Mouse (Mus musculus): ENCODE data around the gene Sppl3.
A peak's percentile ranks its signal among the peaks of the same experiment; 100 is the strongest.
"Not testable (repeated sequence)": the region's sequence is repeated elsewhere in the genome, so short reads cannot be mapped to it uniquely, and the experiment has no call there.

The Sppl3 gene

DNA sequence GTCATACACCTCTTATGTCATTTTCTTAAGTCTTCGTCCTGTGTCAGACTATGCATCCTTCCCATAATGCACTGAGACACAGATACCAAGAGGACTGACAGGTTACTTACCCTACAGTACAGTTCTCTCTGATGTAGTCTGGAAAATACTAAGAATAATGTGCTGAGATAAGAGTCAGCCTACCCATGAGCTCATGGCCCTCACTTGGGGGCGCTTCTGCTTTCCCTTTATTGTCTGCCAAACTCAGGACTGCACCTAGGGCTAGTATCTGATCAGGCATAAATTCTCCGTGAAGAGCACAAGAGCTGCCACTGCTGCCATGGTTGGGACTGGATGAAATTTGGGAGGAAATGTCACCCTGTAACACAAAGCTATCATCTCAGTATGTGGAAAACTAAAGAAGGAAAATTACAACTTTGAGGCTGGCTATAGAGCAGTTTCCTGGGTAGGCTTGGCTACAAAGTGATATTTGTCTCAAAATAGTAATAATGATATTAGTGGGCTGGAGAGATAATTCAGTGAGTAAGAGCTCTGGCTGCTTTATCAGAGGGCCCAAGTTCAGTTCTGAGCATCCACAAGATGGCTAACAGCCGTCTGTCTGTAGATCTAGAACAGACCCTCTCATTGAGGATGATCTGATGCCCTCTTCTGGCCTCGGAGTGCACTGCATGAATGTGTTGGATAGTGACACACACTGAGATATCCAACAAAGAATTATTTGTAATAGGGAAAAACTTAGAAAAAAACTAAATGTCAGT lies 65.4 kb downstream of the Sppl3 start:
- peak; percentile 70 for DNase-seq

DNA sequence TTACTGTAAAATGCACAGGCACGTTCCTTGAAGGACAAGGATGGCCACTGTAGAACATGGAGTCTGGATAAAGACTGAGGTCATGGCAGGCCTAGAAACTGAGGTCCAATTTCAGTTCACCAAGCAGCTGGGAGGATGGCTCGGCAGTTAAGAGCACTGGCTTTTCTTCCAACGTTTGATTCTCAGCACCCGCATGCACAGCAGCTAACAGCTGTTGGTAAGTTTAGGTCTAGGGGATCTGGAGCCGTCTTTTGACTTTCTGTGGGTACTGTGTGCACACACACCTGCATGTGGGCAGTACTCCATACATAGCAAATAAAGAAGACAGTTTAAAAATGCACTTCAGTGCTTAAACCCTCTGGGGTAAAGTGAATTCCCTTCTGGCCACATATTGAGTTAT lies 70.7 kb downstream of the Sppl3 start:
- no peak for DNase-seq

DNA sequence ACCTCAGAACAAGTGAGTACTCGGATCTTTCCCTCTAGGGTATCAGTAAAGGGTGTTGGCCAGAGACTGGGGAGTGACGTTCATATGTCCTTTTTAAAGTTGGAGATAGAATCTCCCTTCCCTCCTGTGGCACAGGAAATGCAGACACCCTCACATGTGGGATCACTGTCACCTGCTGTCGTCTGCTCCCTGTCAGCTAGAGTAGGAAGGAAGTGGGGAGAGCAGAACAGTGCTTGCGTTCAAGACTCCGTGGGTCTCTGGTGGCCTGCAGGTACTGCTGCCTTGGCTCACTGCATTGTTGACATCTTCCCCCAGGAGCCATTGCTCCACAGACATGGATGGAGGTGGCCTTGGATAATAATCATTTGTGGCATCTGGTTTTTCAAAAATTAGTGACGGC lies 72.6 kb downstream of the Sppl3 start:
- no peak for DNase-seq

GRCm38 (mm10) chr5:115085675-115086074 lies 74.7 kb downstream of the Sppl3 start:
- DNase-seq = no peak

GRCm38 (mm10) chr5:115089592-115090268 lies 78.8 kb downstream of the Sppl3 start:
- DNase-seq = no peak

DNA sequence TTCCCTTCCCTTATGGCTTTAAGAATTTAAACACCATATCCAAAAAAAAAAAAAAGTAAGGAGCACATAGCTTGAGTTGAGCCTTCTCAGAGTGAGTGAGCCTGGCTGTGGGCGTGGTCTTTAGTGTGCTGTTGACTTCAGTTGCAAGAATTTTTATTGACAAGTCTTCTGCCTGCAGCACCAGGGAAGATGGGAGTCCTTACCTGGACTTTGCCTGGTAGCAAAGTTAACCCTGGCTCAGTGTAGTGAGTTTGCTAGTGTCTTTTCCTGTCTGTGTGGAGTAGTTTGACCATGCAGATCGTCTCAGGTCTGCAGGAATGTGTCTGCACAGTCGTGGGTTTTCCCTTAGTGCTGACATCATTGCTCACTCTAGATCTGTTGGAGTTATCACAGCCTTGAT lies 80.1 kb downstream of the Sppl3 start:
- no peak for DNase-seq

- no peak for DNase-seq
These were observed 80.8 kb downstream of the Sppl3 start for GRCm38 (mm10) chr5:115091776-115092175.

DNA sequence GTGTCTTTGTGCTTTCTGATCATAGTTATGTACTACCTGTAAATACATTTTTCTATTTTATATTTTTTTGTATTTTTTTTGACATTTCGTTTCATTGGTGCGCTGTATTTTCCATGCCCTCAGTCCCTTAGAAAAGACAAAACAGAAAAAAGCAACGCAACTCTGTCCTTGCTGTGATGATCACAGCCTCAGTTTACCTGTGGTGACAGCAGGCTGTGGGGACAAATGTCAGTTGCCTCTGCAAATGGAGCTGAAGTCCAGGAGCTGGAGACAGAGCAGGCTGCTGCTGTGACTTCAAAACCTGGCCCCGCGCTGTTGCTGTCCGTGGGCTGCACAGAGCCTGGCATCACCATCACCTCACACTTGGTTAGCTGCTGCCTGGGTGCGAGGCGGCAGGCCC lies 87.3 kb downstream of the Sppl3 start, which contains the start of gene Gm10401:
Gm10401 (minus strand) TSS at position 101 of the 400 bp plus-strand sequence.
- DNase-seq = no peak

DNA sequence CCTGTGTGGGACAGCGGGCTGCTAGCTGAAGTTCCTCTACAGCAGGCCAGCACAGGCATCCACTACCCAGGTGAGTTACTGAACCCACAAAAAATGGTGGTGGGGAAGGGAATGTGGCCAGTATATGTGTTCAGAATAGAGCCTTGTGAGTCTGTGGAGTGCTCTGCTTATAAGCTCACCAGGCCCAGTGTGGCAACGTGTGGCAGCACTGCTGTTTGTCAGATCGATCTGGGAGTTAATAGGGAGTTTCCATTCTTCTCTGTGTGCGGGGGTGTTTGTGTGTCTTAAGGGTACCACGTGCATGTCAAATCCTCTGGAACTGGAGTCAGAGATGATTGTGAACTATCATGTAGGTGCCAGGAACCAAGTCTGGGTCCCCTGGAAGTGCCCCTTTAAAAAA lies 88.6 kb downstream of the Sppl3 start:
- no peak for DNase-seq

DNA sequence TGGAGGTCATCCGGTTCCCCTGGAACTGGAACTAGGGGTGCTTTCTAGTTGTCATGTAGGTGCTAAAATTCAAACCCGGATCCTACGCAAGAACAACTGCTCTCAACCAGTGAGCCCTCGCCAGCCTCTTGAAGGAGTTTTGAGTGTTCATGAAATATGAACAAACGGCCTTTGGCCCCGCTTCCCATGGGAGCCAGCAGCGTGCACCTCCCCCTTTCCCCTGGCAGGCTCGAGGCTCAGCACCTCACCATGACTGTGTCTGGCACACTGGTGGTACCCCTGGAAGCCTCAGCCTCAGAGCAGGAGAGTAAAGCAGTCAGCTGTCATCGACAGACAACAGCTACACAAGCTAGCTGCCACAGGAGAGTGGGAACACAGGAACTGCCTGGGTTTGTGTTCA lies 89.1 kb downstream of the Sppl3 start:
- DNase-seq = no peak

- no peak for DNase-seq
These were observed 89.5 kb downstream of the Sppl3 start for GRCm38 (mm10) chr5:115100473-115100872.

DNA sequence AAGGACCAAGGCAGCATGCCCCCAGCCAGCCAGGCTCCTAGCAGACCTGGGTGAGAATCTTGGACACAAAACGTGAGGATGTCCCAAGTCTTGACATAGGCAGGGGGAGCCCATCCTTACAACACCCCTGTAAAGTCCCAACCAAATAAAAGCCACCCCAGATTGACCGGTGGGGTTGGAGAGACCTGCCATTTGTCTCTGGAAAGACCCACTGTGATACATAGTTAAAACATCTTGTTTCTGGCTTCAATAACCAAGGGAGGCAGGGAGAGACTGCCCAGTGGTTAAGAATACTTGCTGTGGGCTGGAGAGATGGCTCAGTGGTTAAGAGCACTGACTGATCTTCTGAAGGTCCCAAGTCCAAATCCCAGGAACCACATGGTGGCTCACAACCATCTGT lies 91.3 kb downstream of the Sppl3 start:
- no peak for DNase-seq

DNA sequence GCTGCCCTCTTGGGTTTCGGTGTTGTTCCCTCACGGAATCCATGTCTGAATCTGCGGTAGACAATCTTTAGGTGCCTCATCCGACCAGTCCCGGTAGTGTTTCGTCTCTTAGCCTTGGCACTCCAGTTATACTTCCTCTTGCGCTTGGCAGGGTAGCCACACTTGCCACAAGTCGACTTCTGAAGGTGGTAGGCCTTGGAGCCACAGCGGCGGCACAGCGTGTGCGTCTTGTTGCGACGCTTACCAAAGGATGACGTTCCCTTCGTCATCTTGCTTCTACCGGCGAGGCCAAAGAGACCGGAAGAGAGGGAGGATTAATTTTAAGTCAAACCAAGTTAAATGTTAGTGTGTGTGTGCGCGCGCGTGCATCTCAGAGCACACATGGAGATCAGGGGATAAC lies 92.3 kb downstream of the Sppl3 start:
- not testable (repeated sequence) for DNase-seq

DNA sequence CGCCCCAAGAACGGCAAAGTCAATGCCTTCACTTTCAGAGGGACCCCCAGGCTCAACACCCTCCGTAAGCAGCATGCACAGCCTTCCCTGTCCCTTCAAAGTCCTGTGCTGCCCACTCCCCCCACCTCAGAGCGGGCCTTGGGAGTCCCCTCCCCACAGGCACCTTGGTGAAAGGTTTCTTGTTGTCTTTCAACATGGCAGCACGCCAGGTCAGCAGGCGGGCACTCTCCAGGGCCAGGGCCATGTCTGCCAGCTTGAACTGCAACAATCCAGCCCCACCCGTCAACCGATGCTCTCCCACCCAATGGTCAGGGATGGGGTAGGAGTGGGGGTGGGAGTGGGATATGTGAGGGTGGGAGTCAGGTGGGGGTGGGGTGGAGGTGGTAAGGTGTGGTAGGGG lies 100.2 kb downstream of the Sppl3 start:
- DNase-seq = no peak

- DNase-seq = no peak
These were observed 102.3 kb downstream of the Sppl3 start for GRCm38 (mm10) chr5:115113244-115113643.

DNA sequence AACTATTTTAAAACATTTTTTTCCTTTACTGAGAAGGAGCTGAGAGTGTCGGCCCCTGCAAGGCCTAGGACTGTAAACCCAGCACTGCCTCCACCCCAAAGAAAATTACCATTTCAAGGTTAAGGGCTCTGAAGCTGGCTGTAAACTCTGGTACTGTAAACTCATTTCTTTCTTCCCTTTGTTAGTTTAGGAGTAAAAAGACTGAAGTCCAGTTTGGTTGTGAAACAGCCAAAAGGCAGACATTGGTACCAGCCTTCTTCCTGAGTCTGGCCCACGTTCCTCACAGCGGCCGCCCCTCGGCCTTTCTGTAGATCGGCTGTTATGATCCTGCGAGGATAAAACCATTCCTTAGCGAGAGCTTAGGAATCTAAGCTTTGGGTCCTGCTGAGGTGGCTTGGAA lies 103.6 kb downstream of the Sppl3 start:
- DNase-seq = no peak

DNA sequence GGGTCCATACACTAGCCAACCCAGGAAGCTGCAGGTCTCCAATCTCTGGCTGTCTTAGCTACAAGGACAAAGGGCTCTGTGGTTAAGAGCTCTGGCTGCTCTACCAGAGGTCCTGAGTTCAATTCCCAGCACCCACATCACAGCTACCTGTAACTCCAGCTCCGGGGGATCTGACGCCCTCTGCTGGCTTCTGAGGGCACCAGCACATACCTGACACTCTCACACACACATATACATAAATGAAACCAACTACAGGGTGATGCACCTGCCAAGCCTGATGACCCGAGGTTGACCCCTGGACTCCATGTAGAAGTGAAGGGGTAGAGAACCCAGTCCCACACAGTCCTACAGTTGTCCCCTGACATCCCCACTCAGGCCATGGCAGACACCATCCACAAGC lies 105.5 kb downstream of the Sppl3 start:
- DNase-seq = no peak

GRCm38 (mm10) chr5:115117467-115117866 lies 106.5 kb downstream of the Sppl3 start:
- DNase-seq = no peak

GRCm38 (mm10) chr5:115118961-115119570 lies 108.1 kb downstream of the Sppl3 start, which contains the start of gene Acads:
TSS of gene Acads (minus strand) at chr5:115119346.
- DNase-seq = peak; percentile 85

- peak; percentile 45 for DNase-seq
These were observed 110.0 kb downstream of the Sppl3 start for GRCm38 (mm10) chr5:115120978-115121377.

DNA sequence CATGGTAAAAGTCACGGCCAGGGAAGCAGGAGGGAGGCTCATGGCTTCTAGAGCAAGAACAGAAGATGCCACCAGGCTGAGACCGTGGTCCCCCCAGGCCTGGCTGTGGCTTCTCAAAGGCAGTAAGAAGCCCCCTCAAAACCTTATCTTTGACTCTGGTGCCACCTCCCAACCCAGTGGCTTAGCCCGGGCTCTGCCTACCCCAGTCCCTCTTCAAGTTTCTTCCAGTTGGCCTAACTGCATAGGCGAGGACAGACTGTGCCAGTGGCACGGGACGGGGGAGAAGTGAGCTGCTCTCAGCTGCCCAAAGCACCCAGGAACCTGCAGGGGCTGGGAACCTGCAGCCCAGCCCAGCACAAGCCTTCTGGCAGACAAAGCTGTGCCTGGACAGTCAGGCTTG lies 113.8 kb downstream of the Sppl3 start:
- DNase-seq = no peak

- peak; percentile 88 for DNase-seq
These were observed 114.4 kb downstream of the Sppl3 start for GRCm38 (mm10) chr5:115125211-115125871.

DNA sequence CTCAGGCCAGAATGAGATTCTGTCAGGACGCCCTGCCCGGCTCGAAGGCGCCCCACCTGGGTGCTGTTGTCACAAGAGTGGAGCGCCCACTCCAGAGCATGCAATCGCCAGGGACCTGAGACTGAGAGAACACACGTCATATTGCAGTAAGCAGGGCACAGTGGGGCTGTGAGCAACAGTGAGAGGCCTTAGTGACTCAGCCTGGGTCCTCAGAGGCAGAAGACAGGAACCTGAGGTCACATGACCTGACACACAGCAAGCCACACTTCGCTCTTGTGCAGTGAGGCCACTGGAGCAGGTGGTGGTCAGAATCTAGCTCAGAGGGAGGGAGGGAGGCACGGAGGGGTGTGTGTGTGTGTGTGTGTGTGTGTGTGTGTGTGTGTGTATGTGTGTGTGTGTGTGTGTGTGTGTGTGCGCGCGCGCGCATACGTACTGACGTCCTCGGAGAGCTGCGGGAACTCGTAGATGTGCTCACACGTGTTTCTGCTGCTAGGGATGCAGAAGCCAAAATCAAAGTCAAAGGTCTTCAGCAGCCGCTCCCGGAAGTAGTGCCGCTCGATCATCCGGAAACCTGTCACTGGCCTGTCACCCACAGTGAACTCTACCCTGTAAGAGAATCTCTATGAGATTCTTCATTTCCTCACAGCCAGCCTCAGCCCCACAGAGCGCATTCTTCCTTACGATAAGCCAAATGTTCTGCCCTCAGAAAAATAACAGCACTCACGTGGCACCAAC lies 115.8 kb downstream of the Sppl3 start:
- no peak for DNase-seq

Data from retina, postnatal 1 day (tissue).